Mouse (Mus musculus) adrenal gland, adult 2 months (tissue): ENCODE data around the gene Josd1. TPM values are rescaled to one million over a fixed set of nuclear protein-coding genes. Genes with fewer than 3 reads are reported as not detected.

ENCODE experiments used
- DNase-seq: peaks from one replicate; pipeline ENCODE4 v3.0.0; 2021
- polyA plus RNA-seq: library from polyadenylated mRNA; depleted of rRNA; stranded (reverse); fragments of >200 nt; gene quantifications from 2 replicates; pipeline ENCODE4 v1.2.3, GENCODE M21; 2012; rRNA removed
- total RNA-seq, 2 experiments: library from RNA; stranded (reverse); gene quantifications; 2 replicates each; pipeline ENCODE4 v1.2.3; 2021

Josd1 gene
- total and polyA plus RNA-seq, 3 experiments: 29.1 to 33.8 (median 30.1) TPM

DNA sequence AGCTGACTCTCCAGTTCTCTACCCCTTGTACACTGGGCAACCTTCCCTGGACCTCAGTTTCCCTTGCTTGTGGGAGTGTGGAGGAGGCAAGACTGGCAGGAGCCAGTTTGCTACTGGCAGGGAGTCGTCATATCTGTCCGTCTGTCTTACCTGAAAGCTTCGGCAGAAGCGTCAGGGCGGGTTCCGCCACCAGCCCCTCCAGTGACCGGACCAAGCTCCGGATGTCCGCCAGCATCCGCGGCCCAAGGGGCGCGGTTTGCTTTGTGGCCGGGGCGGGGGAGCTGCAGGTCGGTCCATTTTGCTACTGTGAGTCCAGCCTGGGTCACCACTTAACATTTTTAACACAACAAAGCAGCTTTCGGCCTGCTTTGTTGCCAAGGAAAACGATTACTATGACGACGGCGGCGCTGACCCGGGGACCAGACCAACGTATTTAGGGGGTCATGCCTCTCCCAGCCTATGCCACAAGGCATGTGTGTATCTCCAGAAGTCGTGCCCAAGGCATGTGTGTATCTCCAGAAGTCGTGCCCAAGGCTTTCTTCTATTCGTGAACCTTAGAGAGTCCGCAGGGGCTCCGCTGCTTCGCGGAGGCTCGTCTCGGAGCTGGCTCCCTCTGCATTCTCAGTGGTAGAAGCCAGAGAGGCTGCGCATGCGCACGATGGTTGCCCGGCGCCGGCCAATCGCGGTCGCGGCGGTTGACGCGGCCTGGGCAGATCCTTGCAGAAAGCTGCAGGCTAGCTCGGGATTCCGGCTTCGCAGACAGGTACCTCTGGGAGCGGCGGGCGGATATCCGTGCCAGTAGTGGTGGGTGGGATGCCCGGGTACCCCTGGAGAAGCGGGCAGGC lies 29.0 kb downstream of the Josd1 start, which contains the start of the genes Fam227a and Cby1:
Fam227a (minus strand) TSS at position 426 of the 845 bp plus-strand sequence.
Cby1 (plus strand) TSS at position 669 of the 845 bp plus-strand sequence.
- DNase-seq: peak; percentile 97

DNA sequence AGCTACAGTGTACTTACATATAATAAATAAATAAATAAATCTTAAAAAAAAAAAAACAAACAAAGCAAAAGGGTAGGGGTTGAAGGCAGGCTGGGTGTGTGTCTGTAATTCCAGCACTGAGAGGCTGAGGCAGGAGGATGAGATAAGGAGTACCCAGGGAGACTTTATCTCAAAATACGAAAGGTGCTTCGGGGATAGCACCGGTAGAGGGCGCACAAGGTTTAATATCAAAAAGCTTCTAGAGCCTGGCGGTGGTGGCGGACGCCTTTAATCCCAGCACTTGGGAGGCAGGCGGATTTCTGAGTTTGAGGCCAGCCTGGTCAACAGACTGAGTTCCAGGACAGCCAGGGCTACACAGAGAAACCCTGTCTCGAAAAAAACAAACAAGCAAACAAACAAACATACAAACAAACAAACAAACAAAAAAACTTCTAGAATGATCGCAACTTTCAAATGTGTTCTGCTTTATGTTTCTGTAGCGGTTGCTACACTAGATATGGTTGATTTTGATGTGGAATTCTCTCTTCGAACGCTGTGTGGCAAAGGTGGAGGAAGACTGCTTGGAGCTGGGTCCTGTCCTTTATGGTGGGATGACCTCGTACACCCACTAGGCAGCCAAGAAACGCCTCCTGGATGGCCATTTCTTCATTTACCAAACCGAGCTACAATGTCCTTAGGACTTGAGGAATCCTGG lies 29.7 kb downstream of the Josd1 start:
- peak; percentile 82 for DNase-seq

DNA sequence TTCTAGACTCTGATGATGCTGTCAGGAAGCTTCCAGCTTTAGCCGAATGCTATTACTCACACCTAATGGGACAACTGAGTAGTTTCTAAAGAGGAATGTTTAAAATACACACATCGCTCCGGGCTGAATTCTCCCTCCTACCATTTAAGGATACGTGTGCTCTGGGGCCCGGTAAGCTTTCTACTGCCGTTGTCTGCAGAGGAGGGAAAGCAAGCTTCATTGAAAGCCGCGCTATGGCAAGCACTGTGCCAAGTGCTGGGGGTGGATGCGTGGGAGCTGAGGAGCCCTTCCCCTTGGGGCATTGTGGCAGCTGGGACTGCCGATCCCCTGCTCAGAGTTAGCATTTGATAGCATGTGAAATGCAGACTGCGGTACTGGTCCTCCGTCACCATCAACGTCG lies 31.3 kb downstream of the Josd1 start:
- no peak for DNase-seq

DNA sequence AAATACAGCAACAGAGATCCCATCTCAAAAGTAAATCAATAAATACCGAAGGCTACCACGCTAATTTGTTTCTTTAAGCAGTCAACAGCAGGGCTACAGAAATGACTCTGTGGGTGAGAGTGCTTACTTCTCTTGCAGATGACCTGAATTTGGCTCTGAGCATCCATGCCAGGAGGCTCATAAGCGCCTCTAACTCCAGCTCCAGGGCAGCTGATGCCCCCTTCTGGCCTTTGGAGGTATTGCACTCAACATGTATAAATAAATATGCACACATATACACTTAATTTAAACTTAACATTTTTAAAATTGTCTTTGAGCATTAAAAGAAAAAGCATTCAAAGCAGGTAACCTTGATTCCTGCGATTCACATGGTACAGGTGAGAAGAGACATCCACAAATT lies 36.2 kb downstream of the Josd1 start:
- DNase-seq: no peak

DNA sequence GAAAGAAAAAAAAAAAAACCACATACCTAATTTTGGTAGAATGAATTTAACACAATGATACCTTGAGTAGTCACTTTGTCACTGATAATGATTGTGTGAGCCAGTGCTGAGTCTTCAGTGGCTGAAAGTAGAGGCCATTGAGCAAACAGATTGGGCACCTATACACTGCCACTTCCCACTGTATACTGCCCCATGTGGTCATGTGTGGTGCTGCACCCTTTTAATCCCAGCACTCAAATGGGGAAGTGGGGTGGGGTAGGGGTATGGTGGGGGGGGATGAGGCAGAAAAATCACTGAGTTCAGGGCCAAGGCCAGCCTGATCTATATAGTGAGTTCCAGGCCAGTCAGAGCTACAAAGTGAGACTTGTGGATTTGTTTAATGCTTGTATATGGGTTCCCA lies 37.1 kb downstream of the Josd1 start:
- peak; percentile 38 for DNase-seq

DNA sequence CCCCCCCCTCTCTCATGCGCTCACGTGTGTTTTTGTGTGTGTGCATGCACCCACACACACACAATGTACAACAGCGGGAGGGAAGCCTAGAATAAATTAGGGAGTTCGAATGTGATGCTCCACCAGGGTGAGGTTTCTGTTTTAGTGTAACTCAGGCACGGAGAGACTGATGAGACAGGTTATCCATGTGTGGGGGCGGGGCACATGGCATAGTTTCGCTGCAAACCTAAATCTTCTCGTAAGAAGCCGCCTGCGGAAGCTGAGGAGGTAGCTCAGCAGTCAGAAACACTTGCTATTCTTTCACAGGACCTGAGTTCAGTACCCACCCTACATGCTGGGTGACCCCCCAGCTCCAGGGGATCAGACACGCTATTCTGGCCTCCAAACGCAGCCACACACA lies 39.6 kb downstream of the Josd1 start:
- no peak for DNase-seq

DNA sequence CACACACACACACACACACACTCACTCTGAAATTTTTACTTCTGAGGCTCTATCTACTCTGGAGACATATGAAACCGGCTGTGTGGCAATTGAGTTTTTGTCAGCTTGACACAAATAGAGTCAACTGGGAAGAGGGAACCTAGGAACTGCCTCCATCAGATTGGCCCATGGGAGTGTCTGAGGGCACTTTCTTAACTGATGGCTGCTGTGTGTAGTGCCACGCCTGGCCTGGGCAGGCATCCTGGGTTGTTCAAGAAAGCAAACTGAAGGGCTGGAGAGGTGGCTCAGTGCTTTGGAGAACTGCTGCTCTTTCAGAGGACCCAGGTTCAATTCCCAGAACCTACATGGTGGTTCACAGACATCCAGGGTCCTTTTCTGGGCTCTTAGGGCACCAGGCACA lies 42.2 kb downstream of the Josd1 start:
- no peak for DNase-seq

DNA sequence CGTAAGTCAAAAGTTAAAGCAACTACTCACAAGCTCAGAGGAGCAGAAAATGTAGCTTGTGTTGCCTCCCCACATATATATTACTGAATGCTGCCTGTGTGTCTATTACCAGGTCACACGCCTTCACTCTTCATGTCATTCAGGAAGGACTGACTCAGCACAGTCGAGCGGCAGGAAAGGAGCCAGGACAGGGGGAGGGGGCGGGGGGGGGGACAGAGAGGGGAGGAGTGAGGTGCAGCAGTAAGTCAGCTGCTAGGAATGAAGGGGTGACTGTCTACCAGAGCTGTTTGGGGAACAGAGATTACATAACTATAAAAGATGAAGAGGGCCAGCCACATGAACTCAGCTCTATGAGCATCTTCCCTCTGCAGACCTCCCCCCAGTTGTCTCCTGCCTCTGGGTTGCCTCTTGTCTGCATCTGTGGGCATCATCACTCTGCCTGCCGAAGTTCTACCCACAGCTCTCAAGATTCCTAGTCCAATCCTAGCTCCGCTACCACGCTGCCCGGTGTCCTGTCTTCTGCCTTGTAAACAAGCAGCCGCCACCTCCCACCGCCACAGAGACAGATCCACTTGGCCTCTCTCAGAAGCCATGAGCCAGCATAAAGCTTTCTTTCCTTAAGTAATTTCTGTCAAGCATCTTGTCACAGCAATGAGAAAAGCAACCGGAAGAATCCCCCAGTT lies 46.4 kb downstream of the Josd1 start:
- DNase-seq: no peak

DNA sequence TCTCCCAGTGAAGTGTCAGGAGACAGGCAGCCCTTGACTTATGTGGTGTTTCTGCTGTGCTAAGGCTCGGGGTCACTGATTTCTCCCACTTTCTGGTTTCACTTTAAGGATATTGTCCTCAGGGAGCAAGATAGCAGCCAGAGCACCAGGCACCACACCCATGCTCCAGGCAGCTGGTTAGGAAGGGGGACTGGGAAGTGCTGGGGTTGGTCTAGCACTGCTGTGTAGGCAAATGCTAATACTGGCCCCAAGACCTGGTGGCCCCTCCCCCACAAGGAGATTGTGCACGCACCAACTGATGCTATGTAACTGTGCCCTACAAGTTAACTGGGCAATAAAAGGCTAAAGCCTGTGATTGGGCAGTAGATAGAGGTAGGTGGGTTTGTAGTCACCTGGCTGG lies 57.2 kb downstream of the Josd1 start:
- DNase-seq: no peak

Other genes starting within 250 kb of the Josd1 start
- 10 to 100 TPM; 74.6 to 87.7 TPM for gene Csnk1e, start 232.4 kb downstream of the Josd1 start, total RNA-seq
- gene Csnk1e, start 232.4 kb downstream of the Josd1 start, polyA plus RNA-seq: 59.2 and 65.3 TPM in 2 replicates
- gene Kcnj4, start 182.7 kb downstream of the Josd1 start, total RNA-seq: 1 to 10 TPM in 1 of 2 experiments, under 1 TPM in 1; 0.20 to 6.3 TPM
- 0.36 and 3.8 TPM in 2 replicates for gene Kcnj4, start 182.7 kb downstream of the Josd1 start, polyA plus RNA-seq
- gene Kdelr3, start 171.5 kb downstream of the Josd1 start, total RNA-seq: 1 to 10 TPM; 1.9 to 4.1 TPM
- 2.9 and 3.1 TPM in 2 replicates for gene Kdelr3, start 171.5 kb downstream of the Josd1 start, polyA plus RNA-seq
- gene Ddx17, start 141.2 kb downstream of the Josd1 start, total RNA-seq: 100 to 1,000 TPM; 230 to 248 TPM
- 245 and 257 TPM in 2 replicates for gene Ddx17, start 141.2 kb downstream of the Josd1 start, polyA plus RNA-seq
- 1 to 10 TPM in 1 of 2 experiments, under 1 TPM in 1; 0.86 to 2.0 TPM for gene Dmc1, start 82.8 kb downstream of the Josd1 start, total RNA-seq
- gene Dmc1, start 82.8 kb downstream of the Josd1 start, polyA plus RNA-seq: 0.08 and 0.25 TPM in 2 replicates
- gene Fam227a, start 29.0 kb downstream of the Josd1 start, total RNA-seq: 1 to 10 TPM; 1.3 to 1.6 TPM
- gene Fam227a, start 29.0 kb downstream of the Josd1 start, polyA plus RNA-seq: 0.43 and 0.61 TPM in 2 replicates
- gene Cby1, start 28.7 kb downstream of the Josd1 start, total RNA-seq: 10 to 100 TPM; 14.0 to 26.9 TPM
- gene Cby1, start 28.7 kb downstream of the Josd1 start, polyA plus RNA-seq: 6.9 and 13.2 TPM in 2 replicates
- gene Tomm22, start 17.1 kb downstream of the Josd1 start, total RNA-seq: 100 to 1,000 TPM in 1 of 2 experiments, 10 to 100 TPM in 1; 93.3 to 114 TPM
- gene Tomm22, start 17.1 kb downstream of the Josd1 start, polyA plus RNA-seq: 11.0 and 13.7 TPM in 2 replicates
- gene Gtpbp1, start 2.9 kb upstream of the Josd1 start, total RNA-seq: 10 to 100 TPM; 29.2 to 32.5 TPM
- 26.4 and 29.8 TPM in 2 replicates for gene Gtpbp1, start 2.9 kb upstream of the Josd1 start, polyA plus RNA-seq
- 10 to 100 TPM; 46.9 to 77.9 TPM for gene Sun2, start 54.6 kb upstream of the Josd1 start, total RNA-seq
- 86.8 and 92.5 TPM in 2 replicates for gene Sun2, start 54.6 kb upstream of the Josd1 start, polyA plus RNA-seq
- 10 to 100 TPM; 13.9 to 24.8 TPM for gene Dnal4, start 89.9 kb upstream of the Josd1 start, total RNA-seq
- gene Dnal4, start 89.9 kb upstream of the Josd1 start, polyA plus RNA-seq: 39.9 and 43.0 TPM in 2 replicates
- 1 to 10 TPM; 4.4 to 7.9 TPM for gene Nptxr, start 116.8 kb upstream of the Josd1 start, total RNA-seq
- gene Nptxr, start 116.8 kb upstream of the Josd1 start, polyA plus RNA-seq: 5.5 and 6.3 TPM in 2 replicates
- 1 to 10 TPM; 1.2 to 2.0 TPM for gene Npcd, start 146.3 kb upstream of the Josd1 start, total RNA-seq
- 13.4 and 14.6 TPM in 2 replicates for gene Npcd, start 146.3 kb upstream of the Josd1 start, polyA plus RNA-seq
- gene Cbx6, start 146.8 kb upstream of the Josd1 start, total RNA-seq: 10 to 100 TPM; 46.2 to 67.3 TPM
- gene Cbx6, start 146.8 kb upstream of the Josd1 start, polyA plus RNA-seq: 105 and 106 TPM in 2 replicates
- 10 to 100 TPM; 13.1 to 16.5 TPM for gene Apobec3, start 203.7 kb upstream of the Josd1 start, total RNA-seq
- gene Apobec3, start 203.7 kb upstream of the Josd1 start, polyA plus RNA-seq: 5.2 and 6.7 TPM in 2 replicates